Mouse (Mus musculus) forebrain, embryonic 15.5 days (tissue): ENCODE measurements around the gene Rprd2. TPM values are rescaled to one million over a fixed set of nuclear protein-coding genes. Genes with fewer than 3 reads are reported as not detected.

Experiments
- ATAC-seq: fragments of 200-750 bp; cut with Nextera tagmentation; replicated peaks from 2 replicates; pipeline ENCODE4 v1.8.0; 2017; ENCODE audit warnings: mild to moderate bottlenecking, moderate TSS enrichment, moderate library complexity
- H3K27ac ChIP-seq: fragments of 300-500 bp; sonication (generic); replicated peaks from 2 replicates; pipeline ENCODE4 v1.5.1; 2015; ENCODE audit warnings: mild to moderate bottlenecking, inconsistent platforms
- H3K27me3 ChIP-seq: fragments of 300-500 bp; sonication (generic); 2 replicates; pipeline ENCODE4 v1.6.1; 2015; ENCODE audit warnings: inconsistent platforms
- H3K36me3 ChIP-seq: fragments of 300-500 bp; sonication (generic); 2 replicates; pipeline ENCODE4 v1.6.1; 2015; ENCODE audit warnings: mild to moderate bottlenecking, inconsistent platforms
- H3K4me1 ChIP-seq: fragments of 300-500 bp; sonication (generic); 2 replicates; pipeline ENCODE4 v1.6.1; 2015; ENCODE audit warnings: inconsistent platforms
- H3K4me2 ChIP-seq: fragments of 300-500 bp; sonication (generic); replicated peaks from 2 replicates; pipeline ENCODE4 v1.6.1; 2015; ENCODE audit warnings: mild to moderate bottlenecking, inconsistent platforms
- H3K4me3 ChIP-seq: fragments of 300-500 bp; sonication (generic); 2 replicates; pipeline ENCODE4 v1.5.1; 2015; ENCODE audit warnings: mild to moderate bottlenecking, inconsistent platforms
- H3K9ac ChIP-seq: fragments of 300-500 bp; sonication (generic); replicated peaks from 2 replicates; pipeline ENCODE4 v1.6.1; 2015; ENCODE audit warnings: mild to moderate bottlenecking, inconsistent platforms
- H3K9me3 ChIP-seq: fragments of 300-500 bp; sonication (generic); 2 replicates; pipeline ENCODE4 v1.6.1; 2016; ENCODE audit warnings: inconsistent platforms
- WGBS: fragments of 180-500 bp; shearing (Covaris S2); methylation state at CpG from one replicate; pipeline ENCODE4 v1.1.7; 2015; ENCODE audit warnings: mixed read lengths; 5-methylcytosine and 5-hydroxymethylcytosine counted together
- polyA plus RNA-seq: library from polyadenylated mRNA; unstranded; fragments of >200 nt; fragmentation: Nextera tagmentation; extraction: Ambion mirVana; gene quantifications from 2 replicates; pipeline ENCODE4 v1.2.1, GENCODE M21; 2015

The Rprd2 gene
- polyA plus RNA-seq, 1 experiment from 2014 or later = 22.1 TPM

DNA sequence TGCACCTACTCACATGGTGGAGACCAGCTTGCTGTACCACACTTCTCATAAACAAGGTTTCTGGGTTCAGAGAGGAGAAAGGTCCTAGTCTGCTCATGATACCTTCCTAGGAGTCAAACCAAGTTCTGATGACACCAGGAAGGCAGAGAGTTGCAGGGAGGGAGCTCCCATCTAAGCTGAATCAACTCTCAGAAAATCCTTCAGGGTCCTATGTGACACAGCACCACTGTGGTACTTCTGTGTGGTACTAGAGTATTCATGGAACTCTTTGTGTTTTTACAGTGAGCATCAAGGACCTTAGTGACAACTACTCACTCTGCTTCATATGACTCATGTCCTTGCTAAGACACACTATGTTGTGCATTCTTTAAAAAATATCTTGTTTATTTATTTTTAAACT lies 58.0 kb downstream of the Rprd2 start:
- Histone ChIP-seq H3K4me2 (no peak overlapping the region), H3K9me3 (no peaks in the 10 kb centered on the region), H3K4me3 (no peak overlapping the region), H3K36me3 (peaks cover 26% of the 10 kb centered on the region), H3K4me1 (no peaks in the 10 kb centered on the region), H3K27me3 (no peaks in the 10 kb centered on the region), H3K9ac (no peak overlapping the region), H3K27ac (no peak overlapping the region)
- no peak for ATAC-seq

DNA sequence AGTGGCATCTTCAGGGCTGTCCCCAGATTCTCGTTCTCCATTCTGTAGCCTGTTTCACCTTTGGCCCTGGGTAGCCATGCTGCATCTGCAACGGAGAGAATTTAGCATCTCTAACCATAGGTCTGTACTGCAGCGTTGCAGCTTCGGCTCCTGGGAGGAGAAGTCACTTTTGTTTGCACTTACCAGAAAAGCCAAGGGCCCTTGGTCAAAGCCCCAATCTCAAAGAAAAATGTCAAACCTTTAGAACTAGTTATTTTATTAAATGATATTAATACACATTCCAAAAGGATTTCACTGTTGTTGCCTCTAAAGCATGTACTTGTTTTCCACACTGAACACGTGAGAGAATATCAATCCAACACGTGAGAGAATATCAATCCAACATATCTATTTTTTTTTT lies 58.6 kb downstream of the Rprd2 start, which contains the start of gene Tars2:
Tars2 (minus strand) TSS at position 101 of the 400 bp plus-strand sequence.
- ATAC-seq = no peak
- no peak within 1 kb of the TSS for H3K9ac ChIP-seq
- H3K27me3 ChIP-seq = no peaks in the 10 kb centered on the region
- no peak within 1 kb of the TSS for H3K4me2 ChIP-seq
- WGBS = 84% methylated on average over 6 of the region's 6 CpGs
- H3K36me3 ChIP-seq = peaks cover 20% of the 10 kb centered on the region
- H3K4me3 ChIP-seq = no peak within 1 kb of the TSS
- H3K9me3 ChIP-seq = no peaks in the 10 kb centered on the region
- H3K4me1 ChIP-seq = no peaks in the 10 kb centered on the region
- H3K27ac ChIP-seq = no peak within 1 kb of the TSS

DNA sequence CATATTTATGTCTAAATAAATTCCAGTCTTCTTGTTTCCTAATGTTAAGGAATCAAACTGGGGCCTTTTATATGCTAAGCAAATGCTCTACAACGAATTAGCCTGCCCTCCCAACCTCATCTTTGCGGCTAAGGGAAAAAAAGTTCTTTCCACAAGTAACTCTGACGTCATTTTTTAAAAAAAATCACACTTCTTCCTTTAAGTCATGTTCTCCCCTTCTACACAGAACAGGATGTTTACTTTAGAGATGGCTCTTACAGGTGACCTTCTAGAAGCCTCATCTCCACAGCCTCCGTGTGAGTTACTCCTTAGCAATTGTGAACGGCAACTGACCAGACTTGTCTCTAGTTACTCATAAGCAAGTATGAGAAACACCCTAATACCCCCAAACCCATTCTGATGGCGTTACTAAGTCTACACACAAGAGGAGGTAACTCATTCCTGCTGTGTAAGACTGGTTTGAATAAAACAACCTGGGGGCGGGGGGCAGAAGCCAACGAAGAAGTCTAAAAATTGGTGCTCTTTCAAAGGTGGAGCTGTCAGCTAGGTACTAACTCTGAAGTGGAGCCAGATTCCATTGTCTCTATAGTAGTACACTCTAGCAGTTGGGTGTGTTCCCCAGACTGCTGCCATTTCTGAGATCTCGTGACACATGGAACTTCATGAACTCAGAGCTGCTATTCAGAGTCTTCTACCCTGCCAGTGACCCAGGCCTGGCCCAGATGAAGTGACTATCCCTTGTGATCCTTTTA lies 60.0 kb downstream of the Rprd2 start:
- Histone ChIP-seq H3K36me3 (peaks cover 5% of the 10 kb centered on the region; the same call in 1 of the 2 replicates), H3K4me1 (peaks cover 6% of the 10 kb centered on the region), H3K9me3 (no peaks in the 10 kb centered on the region), H3K27me3 (no peaks in the 10 kb centered on the region), H3K4me3 (no peak overlapping the region), H3K4me2 (no peak overlapping the region), H3K27ac (no peak overlapping the region), H3K9ac (no peak overlapping the region)
- no peak for ATAC-seq
- WGBS = 54% methylated on average over 9 of the region's 9 CpGs

DNA sequence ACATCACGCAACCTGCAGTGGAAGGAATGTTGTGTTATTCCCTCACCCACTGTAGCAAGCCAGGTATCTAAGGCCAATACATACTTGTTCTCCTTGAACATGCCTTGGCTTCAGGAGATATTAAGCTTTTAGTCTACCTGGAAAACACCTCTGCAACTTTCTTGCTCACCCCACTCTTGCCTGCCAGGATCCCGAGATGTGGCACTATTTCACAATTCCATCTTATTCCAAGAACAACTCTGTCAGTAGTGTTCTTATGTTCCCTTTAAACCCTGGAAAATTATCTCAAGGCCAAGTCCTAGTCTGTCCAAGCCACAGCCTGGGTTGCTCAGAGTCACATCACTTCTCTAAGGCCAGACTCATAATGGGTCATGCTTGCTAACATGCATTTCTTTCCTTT lies 61.9 kb downstream of the Rprd2 start:
- H3K36me3 ChIP-seq = peaks cover 11% of the 10 kb centered on the region; the same call in 1 of the 2 replicates
- no peak overlapping the region for H3K27ac ChIP-seq
- H3K9me3 ChIP-seq = no peaks in the 10 kb centered on the region
- 88% methylated on average over 2 of the region's 2 CpGs for WGBS
- no peak overlapping the region for H3K9ac ChIP-seq
- no peaks in the 10 kb centered on the region for H3K27me3 ChIP-seq
- no peak for ATAC-seq
- peaks cover 6% of the 10 kb centered on the region for H3K4me1 ChIP-seq
- no peak overlapping the region for H3K4me3 ChIP-seq
- no peak overlapping the region for H3K4me2 ChIP-seq

DNA sequence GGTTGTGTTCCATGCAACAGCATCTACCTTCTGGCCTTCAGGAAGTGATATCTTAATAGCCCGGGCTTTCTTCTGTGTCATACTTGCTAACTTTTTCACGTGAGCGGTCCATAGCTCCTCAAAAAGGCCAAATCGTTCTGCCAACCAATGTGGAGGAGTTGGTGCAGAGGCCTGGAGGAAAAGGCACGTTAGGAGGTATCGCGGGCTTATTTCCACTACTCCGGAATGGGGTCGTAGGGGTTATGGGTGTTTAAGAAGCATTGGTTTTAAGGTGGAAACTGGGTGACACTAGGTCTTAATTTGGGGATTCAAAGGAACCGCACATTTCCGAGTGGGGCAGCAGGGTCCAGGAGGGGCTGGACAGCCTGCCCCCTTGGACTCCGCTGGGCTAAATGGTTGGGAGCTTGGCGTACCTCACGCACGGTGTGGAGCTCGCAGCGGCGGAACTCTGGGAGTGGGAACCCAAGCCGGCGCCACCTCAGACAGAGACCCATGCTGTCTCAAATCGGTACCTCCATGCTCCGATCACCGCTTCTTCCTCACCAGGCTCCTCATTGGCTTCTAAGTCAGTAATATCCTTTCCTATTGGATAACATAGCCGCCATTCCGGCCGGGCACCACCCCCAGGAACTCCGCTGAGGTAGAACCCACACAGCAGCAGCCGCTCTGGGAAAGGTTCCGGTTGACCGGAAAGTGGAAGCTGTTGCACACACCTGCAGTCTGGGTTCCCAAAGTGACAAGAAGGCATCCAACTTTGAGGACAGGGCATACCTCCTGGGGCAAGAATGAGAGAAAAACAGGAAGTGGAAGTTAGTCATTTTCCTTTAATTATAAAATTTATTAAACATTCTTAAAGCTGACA lies 64.1 kb downstream of the Rprd2 start:
- Histone ChIP-seq H3K9me3 (no peaks in the 10 kb centered on the region), H3K4me3 (peak overlapping the region; percentile 61), H3K4me2 (peak overlapping the region; percentile 76), H3K36me3 (peaks cover 31% of the 10 kb centered on the region), H3K27ac (peak overlapping the region; percentile 64), H3K4me1 (peaks cover 6% of the 10 kb centered on the region), H3K9ac (peak overlapping the region; percentile 79), H3K27me3 (no peaks in the 10 kb centered on the region)
- peak; percentile 100 for ATAC-seq
- WGBS = under 1% methylated on average over 30 of the region's 30 CpGs

DNA sequence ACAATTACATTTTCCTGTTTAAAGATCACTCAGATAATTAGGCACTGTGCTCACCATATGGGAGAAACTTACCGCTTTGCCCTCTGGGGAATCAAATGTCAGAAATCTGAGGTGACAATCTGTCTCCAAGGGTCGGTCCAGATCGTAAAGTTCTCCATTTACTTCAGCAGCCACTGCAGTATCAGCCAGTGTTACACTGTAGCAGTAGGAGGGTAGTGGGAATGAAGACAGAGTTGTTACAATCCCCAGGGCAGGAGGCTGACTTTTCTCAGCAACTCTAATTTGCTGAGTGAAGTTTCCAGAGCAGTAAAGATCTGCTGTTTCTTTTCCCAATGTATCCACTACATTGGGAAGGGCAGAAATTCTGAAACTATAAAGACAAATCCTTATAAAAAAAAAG lies 65.7 kb downstream of the Rprd2 start:
- Histone ChIP-seq H3K9me3 (no peaks in the 10 kb centered on the region), H3K4me3 (no peak overlapping the region), H3K4me1 (peaks cover 6% of the 10 kb centered on the region), H3K9ac (no peak overlapping the region), H3K36me3 (peaks cover 46% of the 10 kb centered on the region), H3K27ac (no peak overlapping the region), H3K27me3 (no peaks in the 10 kb centered on the region), H3K4me2 (no peak overlapping the region)
- WGBS = 87% methylated on average over 3 of the region's 3 CpGs
- no peak for ATAC-seq

DNA sequence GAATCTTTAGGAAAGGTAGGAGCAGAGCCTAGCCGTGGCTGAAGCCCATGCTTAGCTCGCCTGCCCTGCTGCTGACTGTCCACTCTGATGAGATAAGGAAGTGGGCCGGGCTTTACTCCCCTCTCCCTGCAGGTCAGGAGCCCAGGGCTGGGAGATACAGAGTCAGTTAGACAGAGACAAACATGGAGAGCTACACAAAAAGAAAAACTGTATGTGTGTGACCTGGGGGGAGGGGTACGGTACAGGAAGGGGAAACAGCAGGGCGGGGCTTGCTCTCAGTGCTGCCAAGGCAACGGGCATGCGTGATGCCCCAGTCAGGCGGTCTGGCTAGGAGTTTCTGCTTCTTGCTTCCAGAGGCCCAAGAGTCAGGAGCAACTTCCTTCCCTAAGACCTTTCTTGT lies 78.3 kb downstream of the Rprd2 start:
- Histone ChIP-seq H3K4me2 (no peak overlapping the region), H3K27ac (no peak overlapping the region)
- WGBS = 86% methylated on average over 8 of the region's 8 CpGs

DNA sequence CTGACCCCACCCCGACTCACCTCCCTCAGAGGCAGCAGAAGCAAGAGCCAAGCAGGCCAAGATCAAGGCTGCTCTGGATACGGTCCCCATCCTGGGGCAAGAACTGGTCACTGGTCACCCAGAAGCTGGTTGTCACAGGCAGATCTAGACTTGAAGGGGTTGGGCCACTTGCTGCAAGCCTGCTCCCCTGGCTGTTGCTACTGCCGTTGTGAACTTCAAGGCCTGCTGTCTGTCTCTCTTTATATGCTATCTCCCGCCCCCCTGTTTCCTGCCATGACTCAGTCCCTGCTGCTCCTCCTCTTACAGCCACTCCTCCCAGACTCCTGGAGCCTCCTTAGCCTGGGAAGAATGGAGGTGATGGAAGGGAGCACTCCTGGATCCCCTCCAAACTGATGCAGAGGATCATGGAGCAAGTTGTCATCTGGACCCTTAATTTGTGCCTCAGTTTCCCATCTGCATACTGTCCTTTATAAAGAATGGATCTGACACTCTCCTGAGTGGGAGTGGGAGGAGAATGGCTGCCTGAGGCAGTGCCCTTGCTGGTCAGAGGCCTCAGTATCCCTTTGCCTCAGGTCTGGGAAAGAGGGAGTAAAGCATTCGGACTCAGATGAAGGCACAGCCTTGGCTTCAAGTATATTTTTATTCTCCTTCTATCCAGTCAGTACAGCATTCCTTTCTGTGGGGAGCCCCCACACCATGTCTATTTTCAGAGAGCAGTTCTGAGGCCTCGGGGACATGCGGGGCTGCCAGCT lies 79.1 kb downstream of the Rprd2 start, which contains the start of gene Ecm1:
Ecm1 (minus strand) TSS at position 217 of the 752 bp plus-strand sequence.
- Histone ChIP-seq H3K9ac (no peak within 1 kb of the TSS), H3K27ac (no peak within 1 kb of the TSS), H3K4me1 (no peaks in the 10 kb centered on the region), H3K36me3 (peaks cover 39% of the 10 kb centered on the region), H3K27me3 (no peaks in the 10 kb centered on the region), H3K9me3 (no peaks in the 10 kb centered on the region), H3K4me3 (no peak within 1 kb of the TSS), H3K4me2 (no peak within 1 kb of the TSS)
- 91% methylated on average over 7 of the region's 7 CpGs for WGBS
- ATAC-seq = no peak

More for the DNA sequence above, 78.3 kb downstream of the Rprd2 start:
- H3K27me3 ChIP-seq = no peaks in the 10 kb centered on the region
- no peak overlapping the region for H3K9ac ChIP-seq
- H3K9me3 ChIP-seq = no peaks in the 10 kb centered on the region
- no peak for ATAC-seq
- peaks cover 48% of the 10 kb centered on the region for H3K36me3 ChIP-seq
- no peak overlapping the region for H3K4me3 ChIP-seq
- no peaks in the 10 kb centered on the region for H3K4me1 ChIP-seq

DNA sequence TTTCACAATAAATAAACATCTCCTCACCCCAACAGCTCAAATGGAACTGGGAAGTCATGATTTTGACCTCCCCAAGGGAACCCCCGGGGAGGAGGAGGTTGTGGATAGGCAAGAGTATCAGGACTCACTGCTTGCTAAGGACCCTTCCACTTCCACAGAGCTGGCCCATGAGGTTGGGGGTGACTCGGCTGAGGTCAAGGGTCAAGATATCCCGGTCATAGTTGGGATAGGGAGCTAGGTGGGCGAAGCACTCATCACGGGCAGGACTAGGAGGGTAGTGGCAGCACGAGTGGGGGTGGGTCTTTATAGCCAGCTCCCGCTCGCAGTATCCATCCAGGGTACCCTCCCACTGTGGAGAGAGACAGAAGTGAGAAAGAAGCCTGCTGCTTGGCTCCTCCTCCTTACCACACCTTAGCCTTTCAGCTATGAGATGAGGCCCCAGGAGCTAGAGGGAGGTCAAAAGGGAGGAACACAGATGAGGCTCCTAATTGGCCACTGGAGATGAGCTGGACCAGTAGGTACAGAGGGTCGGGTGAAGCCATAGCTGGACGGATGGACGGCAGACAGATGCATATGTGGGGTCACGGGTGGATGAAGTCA lies 83.5 kb downstream of the Rprd2 start:
- no peaks in the 10 kb centered on the region for H3K4me1 ChIP-seq
- H3K9me3 ChIP-seq = no peaks in the 10 kb centered on the region
- H3K27me3 ChIP-seq = no peaks in the 10 kb centered on the region
- no peak for ATAC-seq
- no peak overlapping the region for H3K27ac ChIP-seq
- H3K9ac ChIP-seq = no peak overlapping the region
- H3K36me3 ChIP-seq = peaks cover 11% of the 10 kb centered on the region
- H3K4me3 ChIP-seq = no peak overlapping the region
- H3K4me2 ChIP-seq = no peak overlapping the region
- 91% methylated on average over 12 of the region's 12 CpGs for WGBS

DNA sequence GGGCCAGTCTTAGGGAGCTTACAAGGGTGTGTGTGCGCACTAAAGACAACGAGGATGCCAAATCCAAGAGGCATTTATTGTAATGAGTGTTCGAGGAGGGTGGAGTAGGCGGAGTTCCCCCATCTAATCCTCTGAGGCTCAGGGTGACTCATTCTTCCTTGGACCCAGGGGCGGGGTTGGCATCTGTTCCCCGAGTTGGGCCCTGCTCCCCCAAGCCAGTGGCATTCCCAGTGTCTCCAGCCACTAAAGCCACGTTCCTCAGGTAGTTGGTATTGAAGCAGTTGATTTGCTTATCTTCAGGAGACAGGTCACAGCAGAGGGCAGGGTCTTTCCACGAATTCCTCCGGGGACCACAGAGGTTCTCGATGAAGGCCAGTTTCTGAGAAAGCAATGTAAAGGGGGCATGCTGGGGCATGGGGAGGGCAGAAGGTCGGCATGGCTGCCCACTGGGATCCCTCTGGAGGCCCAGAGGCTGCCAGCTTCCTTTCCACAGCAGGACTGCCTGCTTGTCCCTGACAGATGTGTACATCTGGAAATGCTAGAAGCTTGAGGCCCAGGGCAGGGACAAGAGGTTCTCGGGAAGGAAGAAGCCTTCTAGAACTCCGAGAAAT lies 84.5 kb downstream of the Rprd2 start:
- Histone ChIP-seq H3K4me1 (no peaks in the 10 kb centered on the region), H3K36me3 (peaks cover 3% of the 10 kb centered on the region; the same call in 1 of the 2 replicates), H3K9ac (no peak overlapping the region), H3K4me3 (no peak overlapping the region), H3K27me3 (no peaks in the 10 kb centered on the region), H3K9me3 (no peaks in the 10 kb centered on the region), H3K27ac (no peak overlapping the region), H3K4me2 (no peak overlapping the region)
- WGBS = 76% methylated on average over 13 of the region's 13 CpGs
- no peak for ATAC-seq

DNA sequence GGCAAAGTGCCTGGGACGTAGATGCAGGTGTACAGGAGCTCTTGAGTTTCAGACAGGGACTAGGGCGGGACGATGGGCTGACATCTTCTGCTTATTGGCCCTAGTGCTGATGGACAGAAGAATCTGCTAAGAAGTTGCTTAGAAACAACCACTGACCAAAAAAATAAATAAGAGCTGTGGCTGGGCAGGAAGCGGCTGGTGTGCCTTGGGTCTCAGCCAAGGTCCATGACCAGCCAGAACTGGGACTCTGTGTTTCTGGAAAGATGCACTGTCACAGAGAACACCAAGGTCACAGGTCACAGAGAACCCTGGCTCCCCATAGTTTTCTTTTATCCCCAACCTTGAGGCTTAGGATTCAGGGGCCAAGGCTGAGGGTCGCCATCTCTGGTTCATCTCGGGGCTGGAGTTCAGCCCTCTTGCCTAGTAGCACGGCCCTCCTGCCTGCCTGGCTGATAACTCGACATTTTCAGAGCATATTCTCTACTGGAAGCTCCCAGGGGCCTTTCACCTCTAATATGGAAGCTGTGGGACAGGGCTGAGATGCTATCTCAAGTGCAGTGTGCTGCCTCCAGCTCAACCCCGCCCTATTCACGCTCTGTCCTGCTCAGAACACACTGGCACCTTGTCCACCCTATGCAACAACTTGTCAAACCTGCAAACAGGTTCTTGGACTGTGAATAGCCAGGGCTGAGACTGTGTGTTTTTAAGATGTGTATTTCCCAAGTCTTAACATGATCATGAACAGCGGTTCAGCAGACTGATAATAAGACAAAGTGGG lies 85.7 kb downstream of the Rprd2 start:
- H3K27ac ChIP-seq = no peak overlapping the region

More for the DNA sequence above, 85.7 kb downstream of the Rprd2 start:
- H3K9me3 ChIP-seq = no peaks in the 10 kb centered on the region
- no peaks in the 10 kb centered on the region for H3K4me1 ChIP-seq
- no peak overlapping the region for H3K4me3 ChIP-seq
- ATAC-seq = no peak
- H3K4me2 ChIP-seq = no peak overlapping the region
- H3K36me3 ChIP-seq = peaks cover 3% of the 10 kb centered on the region; the same call in 1 of the 2 replicates
- WGBS = 84% methylated on average over 11 of the region's 11 CpGs
- no peak overlapping the region for H3K9ac ChIP-seq
- no peaks in the 10 kb centered on the region for H3K27me3 ChIP-seq
